Mouse (Mus musculus): ENCODE results near the gene Gm9803.

The Gm9803 gene

GRCm38 (mm10) chr10:43561311-43561710 lies 37.4 kb downstream of the Gm9803 start:
- no peak for ATAC-seq (ENCODE audit: insufficient number of reproducible peaks, low FRiP score, low TSS enrichment)
